Mouse (Mus musculus) adrenal gland, adult 2 months (tissue): ENCODE data around the gene Cubn. TPM values are rescaled to one million over a fixed set of nuclear protein-coding genes. Genes with fewer than 3 reads are reported as not detected.

ENCODE experiments used
- DNase-seq: peaks from one replicate; pipeline ENCODE4 v3.0.0; 2021
- long read RNA-seq: library from polyadenylated mRNA; stranded (forward); transcript quantifications from one replicate; pipeline ENCODE4 v2.0.0, GENCODE M21; 2021
- polyA plus RNA-seq: library from polyadenylated mRNA; depleted of rRNA; stranded (reverse); fragments of >200 nt; gene quantifications from 2 replicates; pipeline ENCODE4 v1.2.3, GENCODE M21; 2012; rRNA removed
- total RNA-seq, 2 experiments: library from RNA; stranded (reverse); gene quantifications; 2 replicates each; pipeline ENCODE4 v1.2.3; 2021

The Cubn gene
- total RNA-seq (under 1 TPM; 0.06 to 0.38 TPM), polyA plus RNA-seq (0.01 TPM in 2 replicates)
- long read RNA-seq, result 0 reads

GRCm38 (mm10) chr2:13491734-13492133 is at the start of gene Cubn:
TSS of gene Cubn (minus strand) at chr2:13491813.
- no peak for DNase-seq

GRCm38 (mm10) chr2:13539860-13540259 is 48.2 kb upstream of the Cubn start:
- no peak for DNase-seq

GRCm38 (mm10) chr2:13538704-13539377 is 47.2 kb upstream of the Cubn start:
- no peak for DNase-seq

- no peak for DNase-seq
Measured at GRCm38 (mm10) chr2:13538258-13538657, 46.6 kb upstream of the Cubn start.

- no peak for DNase-seq
Measured at GRCm38 (mm10) chr2:13537733-13538132, 46.1 kb upstream of the Cubn start.

GRCm38 (mm10) chr2:13536747-13537146 is 45.1 kb upstream of the Cubn start:
- no peak for DNase-seq

GRCm38 (mm10) chr2:13530639-13531038 is 39.0 kb upstream of the Cubn start:
- DNase-seq, result no peak

- no peak for DNase-seq
Measured at GRCm38 (mm10) chr2:13529253-13529933, 37.8 kb upstream of the Cubn start.

GRCm38 (mm10) chr2:13527531-13527930 is 35.9 kb upstream of the Cubn start:
- DNase-seq, result peak; percentile 82

GRCm38 (mm10) chr2:13527125-13527524 is 35.5 kb upstream of the Cubn start:
- no peak for DNase-seq

- DNase-seq, result no peak
Measured at GRCm38 (mm10) chr2:13526205-13526604, 34.6 kb upstream of the Cubn start.

GRCm38 (mm10) chr2:13523540-13524456 is 32.2 kb upstream of the Cubn start:
- DNase-seq, result no peak

GRCm38 (mm10) chr2:13522106-13522505 is 30.5 kb upstream of the Cubn start:
- DNase-seq, result no peak

- DNase-seq, result no peak
Measured at GRCm38 (mm10) chr2:13514949-13515348, 23.3 kb upstream of the Cubn start.

- no peak for DNase-seq
Measured at GRCm38 (mm10) chr2:13502717-13503116, 11.1 kb upstream of the Cubn start.

GRCm38 (mm10) chr2:13501553-13501952 is 9.9 kb upstream of the Cubn start:
- no peak for DNase-seq

- DNase-seq, result no peak
Measured at GRCm38 (mm10) chr2:13500298-13500999, 8.8 kb upstream of the Cubn start.

GRCm38 (mm10) chr2:13499196-13499595 is 7.6 kb upstream of the Cubn start:
- DNase-seq, result no peak

GRCm38 (mm10) chr2:13496087-13496486 is 4.5 kb upstream of the Cubn start:
- no peak for DNase-seq

- DNase-seq, result no peak
Measured at GRCm38 (mm10) chr2:13492927-13493326, 1.3 kb upstream of the Cubn start.

- DNase-seq, result no peak
Measured at GRCm38 (mm10) chr2:13490480-13490879, 1.1 kb downstream of the Cubn start.

GRCm38 (mm10) chr2:13486470-13486869 is 5.1 kb downstream of the Cubn start:
- DNase-seq, result no peak
